Mouse (Mus musculus): Measurements from ENCODE around the gene Ftcd.

DNA sequence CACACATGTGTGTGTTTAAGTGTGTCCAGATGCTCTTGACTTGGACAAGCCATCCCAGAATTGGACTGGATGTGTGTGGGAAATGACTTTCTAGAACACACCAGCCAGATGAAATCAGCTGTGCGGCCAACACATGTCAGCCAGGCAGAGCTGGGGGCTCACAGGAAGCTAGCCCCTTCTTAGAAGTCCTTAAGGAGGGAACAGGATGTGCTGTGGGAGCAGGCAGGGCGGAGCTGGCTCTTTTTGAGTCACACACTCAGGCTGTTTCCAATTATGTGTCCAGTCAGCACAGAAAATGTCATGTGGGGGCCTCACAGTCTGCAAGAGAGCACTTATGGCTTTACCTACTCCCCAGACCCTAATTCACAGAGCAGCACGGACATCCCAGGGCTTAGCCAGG lies 60.6 kb downstream of the Ftcd start:
- no peak for TF ChIP-seq CTCF (conservative IDR thresholded peaks at IDR 0.05; ENCODE audit: insufficient read depth, insufficient read length, low read depth, low read length)
- TF ChIP-seq POLR2A (IDR thresholded peaks at IDR 0.05; ENCODE audit: low read depth, low read length) = no peak

Data from kidney, adult 2 months (tissue).